Mouse (Mus musculus) adrenal gland, postnatal 25 days (tissue): ENCODE measurements at regions not wholly inside any gene's neighbourhood (a gene's known extent, or its start where the extent isn't known, plus 50 kb on each side); places are given as distances from the start of the nearest gene placed in this dataset.

Source experiments
- DNase-seq: peaks from one replicate; pipeline ENCODE4 v3.0.0; 2021; ENCODE audit warnings: mixed read lengths

DNA sequence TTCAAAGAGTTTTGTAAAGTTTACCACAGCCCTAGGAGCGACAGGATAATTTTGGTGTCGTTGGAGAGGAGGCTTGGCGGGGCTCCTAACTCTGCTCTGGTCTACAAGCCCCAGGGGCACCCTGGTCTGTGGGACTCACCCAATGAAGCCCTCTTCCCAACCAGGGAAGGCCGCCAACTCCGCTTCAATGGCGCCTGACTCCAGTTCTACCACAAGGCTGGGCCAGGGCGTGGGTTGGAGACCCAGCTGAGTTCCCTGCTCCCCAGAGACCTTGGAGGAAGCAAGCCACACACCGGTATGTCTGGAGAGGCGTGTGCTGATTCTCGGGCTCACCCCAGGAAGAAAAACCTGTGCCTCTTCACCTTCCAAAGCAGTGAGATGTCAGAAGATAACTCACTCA is 128.9 kb downstream of the Gadd45g start:
- no peak for DNase-seq

GRCm38 (mm10) chr13:51975801-51976601 is 129.5 kb downstream of the Gadd45g start:
- DNase-seq = no peak

DNA sequence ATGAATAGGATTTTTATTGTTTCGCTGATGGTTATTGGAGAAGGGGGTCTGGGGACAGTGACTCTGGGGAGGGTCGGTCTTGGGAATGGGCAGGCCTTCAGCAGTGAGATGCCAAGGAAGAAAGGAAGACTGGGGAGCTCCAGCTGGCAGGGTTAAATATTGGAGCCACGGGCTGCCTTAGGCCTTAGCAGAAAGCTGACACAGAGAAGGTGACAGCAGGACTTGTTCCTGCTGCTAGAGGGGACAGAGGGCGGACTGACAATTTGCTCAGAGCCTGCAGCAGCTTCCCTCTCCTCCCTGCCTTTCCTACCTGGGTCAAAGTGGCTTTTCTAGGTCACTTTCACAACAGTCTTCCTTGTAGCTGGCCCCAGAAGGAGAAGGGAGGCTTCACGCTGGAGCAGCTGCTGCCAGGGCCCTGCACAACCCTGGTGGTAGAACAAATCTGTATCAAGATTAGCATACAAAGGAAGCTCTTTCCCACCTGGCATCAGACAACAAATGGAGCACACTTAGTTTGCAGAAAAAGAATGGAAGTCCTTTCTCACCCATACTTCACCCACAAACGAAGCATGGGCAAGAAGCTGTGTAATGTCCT is 130.2 kb downstream of the Gadd45g start:
- DNase-seq = no peak

GRCm38 (mm10) chr13:51979301-51979977 is 133.0 kb downstream of the Gadd45g start:
- no peak for DNase-seq

DNA sequence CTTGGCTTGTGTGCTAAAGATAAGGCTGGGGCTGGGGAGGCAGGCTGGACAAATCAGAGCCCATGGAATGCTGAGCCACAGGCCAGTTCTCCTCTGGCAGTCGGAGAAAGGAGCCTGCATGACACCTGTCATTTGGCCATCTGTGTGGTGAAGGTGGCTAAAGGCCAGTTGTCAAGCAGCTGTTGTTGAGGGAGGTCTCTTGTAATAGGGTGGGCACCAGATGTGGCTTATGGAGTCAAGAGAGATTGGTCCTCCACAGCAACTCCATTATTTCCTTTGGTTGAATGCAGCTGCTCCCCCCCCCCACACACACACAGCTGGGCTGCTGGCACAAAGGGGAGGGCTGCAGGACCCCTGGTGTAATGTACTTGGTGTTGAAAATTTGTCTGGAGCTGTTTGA is 133.9 kb downstream of the Gadd45g start:
- DNase-seq = no peak

DNA sequence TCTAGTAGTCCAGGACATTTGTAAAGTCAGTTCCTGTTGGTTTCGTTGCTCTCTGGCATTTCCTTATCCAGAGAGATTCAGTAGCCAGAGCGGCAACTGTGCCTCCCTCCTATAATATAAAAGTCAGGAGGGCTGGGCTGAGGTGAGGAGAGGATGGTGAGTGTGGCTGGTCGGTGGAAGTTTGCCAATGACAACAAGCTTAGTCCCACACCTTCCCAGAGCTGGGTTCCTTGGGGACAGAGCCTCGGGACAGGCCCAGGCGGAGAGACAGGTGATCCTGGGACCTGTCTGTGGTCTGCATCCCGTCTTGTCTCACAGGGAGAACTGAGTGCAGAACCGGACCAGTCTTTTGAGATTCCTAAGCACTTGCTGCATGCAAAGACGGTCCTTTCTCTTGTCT is 136.5 kb downstream of the Gadd45g start:
- DNase-seq = no peak

DNA sequence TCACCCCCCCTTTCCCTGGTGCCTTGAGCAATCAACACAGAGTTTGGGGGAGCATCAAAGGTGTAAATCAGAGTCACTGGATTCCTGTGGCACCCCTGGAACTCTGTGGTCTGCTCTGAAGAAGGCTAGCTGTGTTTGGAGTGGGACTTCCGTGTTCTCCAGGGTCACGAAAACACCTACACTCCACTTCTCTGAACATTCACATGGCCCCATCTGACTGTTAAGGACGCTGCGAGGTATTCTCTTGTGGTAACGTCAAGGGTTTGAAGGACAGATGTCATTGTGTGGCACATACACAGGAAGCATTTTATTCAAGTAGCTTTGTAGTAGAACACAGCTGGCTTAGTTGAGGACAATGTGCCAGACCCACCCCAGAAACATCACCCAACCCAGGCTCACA is 137.1 kb downstream of the Gadd45g start:
- no peak for DNase-seq

DNA sequence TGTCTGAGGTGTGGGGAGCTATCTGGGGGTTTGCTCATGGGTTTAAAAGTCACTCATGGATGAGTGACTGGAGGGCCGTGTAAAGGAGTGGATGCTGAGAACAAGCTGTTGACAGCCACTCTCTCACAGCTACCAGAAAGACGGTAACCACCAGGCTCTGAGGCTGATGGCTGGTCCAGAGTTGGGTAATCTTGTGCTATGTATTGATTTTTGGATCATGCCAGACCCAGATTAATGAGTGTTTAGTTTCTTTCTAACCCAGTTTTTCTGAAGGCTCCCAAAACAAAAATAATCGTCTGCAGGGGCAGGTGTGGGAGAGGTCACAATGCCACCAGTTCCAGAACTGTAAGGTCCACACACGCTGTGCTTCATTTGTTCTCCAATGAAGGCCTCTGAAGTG is 144.9 kb downstream of the Gadd45g start:
- DNase-seq = no peak

DNA sequence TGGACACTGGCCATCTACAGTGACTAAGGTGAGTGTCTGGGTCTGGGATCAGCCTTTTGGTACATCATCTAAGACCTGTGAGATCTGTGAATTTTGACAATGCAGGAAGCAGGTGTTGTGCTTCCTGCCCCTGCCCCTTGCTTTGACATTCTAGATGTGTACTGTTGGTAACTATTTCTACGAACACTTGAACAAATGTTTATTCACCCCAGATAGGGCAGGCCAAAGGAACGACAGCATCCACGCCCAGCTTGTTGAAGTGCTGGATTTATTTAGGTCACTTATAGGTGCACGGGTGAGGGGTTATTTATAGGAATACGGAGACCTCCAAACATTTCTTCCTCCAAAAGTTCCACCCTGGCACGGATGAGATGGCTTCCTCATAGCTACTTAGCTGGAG is 146.4 kb downstream of the Gadd45g start:
- DNase-seq = no peak

DNA sequence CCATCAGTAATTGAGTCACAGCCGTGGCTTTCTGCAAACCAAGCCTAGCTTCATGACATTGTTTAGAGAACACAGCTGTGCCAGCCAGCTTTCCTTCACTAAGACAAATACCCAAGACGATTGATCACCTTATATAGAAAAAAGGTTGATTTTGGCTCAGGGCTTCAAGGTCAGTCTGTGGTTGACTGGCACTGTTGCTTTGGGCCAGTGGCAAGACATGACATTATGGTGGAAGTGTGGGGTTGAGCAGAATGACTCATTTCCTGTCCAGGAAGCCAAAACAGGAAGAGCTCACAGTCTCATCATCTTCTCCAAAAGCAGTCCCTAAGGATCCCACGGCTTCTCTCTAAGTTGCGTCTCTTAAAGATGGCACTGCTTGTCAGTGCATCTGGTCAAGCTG is 149.7 kb downstream of the Gadd45g start:
- no peak for DNase-seq

DNA sequence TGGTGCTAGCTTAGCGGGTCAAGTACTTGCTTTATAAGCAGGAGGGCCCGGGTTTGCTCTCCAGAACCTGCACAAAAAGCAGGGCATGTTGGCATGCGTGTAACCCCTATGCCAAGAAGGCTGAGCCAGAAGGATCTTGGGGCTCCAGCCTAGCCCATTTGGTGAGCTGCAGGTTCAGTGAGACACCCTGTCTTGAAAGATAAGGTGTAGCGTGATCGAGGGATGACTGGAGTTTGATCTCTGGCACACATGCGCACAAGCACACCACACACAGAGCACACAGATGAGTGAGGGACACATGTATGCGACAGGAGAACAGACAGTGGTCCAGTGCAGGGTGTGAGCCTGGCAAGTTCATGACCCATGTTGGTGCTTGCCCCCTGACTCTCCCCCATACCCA is 152.1 kb downstream of the Gadd45g start:
- DNase-seq = no peak

GRCm38 (mm10) chr13:52001811-52002210 is 155.3 kb downstream of the Gadd45g start:
- DNase-seq = no peak

DNA sequence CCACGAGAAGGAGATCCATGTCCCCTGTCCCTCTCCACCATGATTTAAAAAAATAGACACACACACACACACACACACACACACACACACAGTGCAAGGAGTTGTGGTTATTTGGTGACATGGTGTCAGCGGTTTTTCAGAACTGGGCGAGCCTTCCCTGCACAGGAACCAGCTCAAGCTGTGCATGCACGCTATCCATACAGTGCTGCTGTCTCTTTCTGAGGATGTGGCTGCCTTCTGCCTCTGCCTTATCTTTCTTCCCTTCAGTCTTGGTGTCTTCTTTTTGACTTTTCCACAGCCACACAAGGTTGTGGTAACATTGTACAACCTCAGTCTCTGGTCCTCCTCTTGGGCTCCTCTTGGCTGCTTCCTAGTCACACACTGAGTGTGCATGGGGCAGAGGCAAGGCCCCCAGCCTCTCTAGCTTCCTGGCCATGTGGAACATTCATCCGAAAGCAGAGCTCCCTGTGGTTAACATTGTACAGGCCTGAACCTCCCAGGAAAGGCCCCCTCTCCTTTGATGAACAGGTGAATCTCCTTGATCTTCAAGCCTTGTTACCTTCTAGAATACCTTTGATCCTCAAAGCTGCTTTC is 157.6 kb downstream of the Gadd45g start:
- DNase-seq = no peak

DNA sequence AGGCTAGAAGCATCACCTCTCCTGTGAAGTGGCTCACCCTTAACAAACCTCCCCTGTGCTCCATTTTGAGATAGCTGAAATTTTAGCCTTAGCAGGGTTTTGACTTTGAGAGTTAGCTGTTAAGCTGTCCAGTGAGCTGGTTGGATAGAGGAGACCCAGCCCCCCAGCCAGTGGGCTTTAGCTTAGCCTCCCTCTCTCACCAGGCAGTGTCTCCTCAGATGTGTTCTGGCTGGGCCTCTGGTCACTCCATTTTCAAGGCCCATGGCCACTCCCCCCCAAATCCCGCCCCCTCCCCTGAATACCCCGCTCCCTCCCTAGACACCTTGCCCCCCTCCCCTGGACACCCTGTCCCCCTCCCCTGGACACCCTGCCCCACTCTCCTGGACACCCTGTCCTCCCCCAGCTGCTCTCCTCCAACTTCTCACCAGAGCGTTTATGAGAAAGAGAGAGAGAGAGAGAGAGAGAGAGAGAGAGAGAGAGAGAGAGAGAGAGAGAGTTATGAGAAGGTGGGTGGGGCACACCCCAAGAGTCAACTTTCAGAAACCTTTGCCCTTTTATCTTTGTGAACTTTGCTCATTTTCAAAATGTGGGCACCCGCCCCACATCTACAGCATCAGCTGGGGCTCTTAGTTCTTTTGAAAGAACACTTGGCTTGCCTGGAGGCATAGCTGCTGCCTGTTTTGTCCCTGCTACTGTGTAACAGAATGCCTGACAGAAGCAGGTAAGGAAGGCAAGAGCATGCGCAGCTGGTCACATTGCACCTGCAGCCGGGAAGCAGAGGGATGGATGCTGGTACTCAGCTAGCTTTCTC is 161.3 kb downstream of the Gadd45g start:
- no peak for DNase-seq

GRCm38 (mm10) chr13:52009231-52009630 is 162.8 kb downstream of the Gadd45g start:
- no peak for DNase-seq

DNA sequence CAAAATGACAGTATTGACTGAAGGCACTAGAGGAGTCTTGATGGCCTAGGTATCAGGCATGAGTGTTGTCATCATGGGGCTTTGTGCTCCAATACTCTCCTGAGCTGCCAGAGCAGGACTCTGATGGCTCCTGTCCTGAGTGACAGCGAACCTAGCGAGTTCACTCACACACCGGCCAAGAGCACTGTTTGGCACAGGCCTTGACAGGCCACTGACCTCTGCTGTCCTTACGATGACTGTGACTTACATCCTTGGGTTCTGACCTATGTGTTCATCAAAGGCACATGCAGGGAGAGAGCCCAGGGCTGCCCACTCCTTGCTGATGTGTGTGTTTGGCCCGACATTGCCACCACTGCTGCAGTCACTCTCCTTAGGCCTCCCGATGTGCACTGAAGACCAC is 163.3 kb downstream of the Gadd45g start:
- no peak for DNase-seq

DNA sequence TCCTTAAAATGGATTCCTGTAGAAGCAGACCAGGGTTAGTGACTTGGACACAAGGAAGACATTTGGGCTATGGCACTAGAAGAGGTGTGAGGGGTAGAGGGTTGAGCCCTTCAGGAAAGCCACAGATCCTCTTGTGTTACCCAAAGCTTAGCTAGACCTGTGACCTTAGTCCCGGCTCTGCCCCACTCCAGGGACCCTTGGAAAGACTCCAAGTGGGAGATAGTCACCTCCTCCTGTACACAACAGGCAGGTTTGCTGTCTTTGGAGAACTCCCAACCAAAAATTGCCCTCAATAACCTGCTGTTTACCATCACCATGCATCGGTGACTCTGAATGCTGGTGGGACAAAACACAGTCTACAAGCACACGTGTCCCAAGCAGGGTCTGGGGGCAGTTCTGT is 164.5 kb downstream of the Gadd45g start:
- DNase-seq = no peak

DNA sequence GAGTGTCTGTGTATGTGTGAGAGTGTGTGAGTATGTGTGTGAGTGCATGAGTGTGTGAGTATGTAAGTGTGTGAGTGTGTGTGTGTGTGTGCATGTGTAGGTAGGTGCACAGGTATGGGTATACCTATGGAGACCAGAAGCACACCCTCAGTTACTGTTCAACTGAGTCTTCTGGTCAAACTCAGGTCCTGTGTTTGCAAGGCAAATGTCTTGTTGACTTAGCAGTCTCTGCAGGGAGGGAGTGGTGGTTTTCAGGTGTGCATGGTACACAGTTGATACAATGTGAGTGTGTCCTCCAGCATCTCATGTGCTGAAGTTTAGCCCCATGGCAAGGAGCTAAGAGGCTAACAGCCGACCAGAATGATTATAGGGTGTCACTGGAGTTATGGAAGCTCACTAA is 166.7 kb downstream of the Gadd45g start:
- DNase-seq = no peak

DNA sequence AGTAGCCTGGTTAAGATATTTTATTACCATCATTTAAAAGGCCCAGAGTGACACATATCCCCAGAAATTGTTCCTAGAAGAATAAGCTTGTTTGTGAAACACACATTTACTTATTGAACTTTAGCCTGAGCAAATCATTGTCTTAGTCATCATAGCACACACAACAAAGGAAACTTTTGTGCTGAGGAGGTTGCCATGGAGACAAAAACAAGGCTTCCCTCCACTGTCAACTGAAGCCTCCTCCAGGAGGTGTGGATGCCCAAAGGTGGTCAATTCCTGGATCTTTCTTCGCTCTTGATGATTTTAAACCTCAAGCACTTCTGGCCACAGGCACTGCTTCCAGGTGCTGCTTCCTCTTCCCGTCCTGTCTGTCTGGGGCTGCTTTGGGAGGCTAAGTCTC is 167.3 kb downstream of the Gadd45g start:
- DNase-seq = no peak

GRCm38 (mm10) chr13:52014566-52014965 is 168.1 kb downstream of the Gadd45g start:
- no peak for DNase-seq

- no peak for DNase-seq
Observed at GRCm38 (mm10) chr13:52015066-52015465, 168.6 kb downstream of the Gadd45g start.

- no peak for DNase-seq
Observed at GRCm38 (mm10) chr13:52015496-52015895, 169.0 kb downstream of the Gadd45g start.
